Mouse (Mus musculus) left cerebral cortex, adult 11 months (tissue): Measurements from ENCODE around the gene Phyhipl.
A peak's percentile ranks its signal among the peaks of the same experiment; 100 is the strongest.

Source experiments
- DNase-seq: peaks from one replicate; pipeline ENCODE4 v3.0.0; 2022; ENCODE audit warnings: low spot score

Phyhipl gene

DNA sequence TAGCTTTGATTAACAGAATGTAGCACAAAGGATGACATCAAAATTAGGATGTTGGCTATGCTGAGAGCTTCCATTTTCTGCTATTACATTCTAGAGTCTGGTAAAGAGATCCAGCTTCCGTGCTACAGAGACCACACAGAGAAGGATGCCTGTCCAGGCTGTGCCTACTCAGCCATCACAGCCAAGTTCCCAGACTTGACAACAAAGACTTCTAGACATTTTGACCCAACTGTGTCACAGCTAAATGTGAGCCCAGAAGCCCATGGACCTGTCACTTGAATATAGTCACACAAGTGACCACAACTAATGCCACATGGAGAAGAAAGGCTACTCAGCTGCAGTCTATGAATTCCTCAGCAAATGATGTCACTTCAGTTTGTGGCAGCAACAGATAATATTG is 24.6 kb downstream of the Phyhipl start:
- DNase-seq = no peak

DNA sequence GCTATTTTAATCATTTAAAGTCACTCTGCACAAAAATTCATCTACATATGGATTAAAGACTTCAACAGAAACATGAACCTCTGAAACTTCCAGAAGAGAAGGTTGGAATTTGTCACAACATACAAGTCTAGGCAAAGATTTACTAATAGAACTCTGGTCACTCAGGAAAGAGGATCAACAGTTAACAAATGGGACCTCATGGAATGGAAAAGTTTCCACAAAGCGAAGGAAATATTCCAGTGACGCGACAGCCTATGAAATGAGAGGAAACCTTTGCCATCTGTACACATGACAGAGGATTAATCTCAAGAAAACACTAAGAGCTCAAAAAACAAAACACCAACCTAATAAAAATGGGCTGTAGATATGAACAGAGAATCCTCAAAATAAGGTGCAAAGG is 32.3 kb downstream of the Phyhipl start:
- no peak for DNase-seq

DNA sequence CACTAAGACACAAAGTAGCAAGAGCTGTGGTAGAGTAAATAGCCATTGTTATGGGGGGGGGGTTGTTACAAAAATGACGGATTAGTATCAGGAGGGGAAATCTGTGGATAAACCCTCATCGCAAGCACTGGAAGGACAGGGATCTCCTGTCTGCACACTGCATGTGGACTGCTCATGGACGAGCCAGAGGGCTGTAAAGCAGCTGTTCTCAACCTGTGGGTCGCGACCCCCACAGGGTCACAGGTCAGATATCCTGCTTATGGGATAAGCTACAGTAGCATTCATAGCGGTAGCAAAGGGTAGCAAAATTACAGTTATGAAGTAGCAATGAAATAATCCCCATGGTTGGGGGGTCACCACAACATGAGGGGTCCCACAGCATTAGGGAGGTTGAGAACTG is 39.4 kb downstream of the Phyhipl start:
- no peak for DNase-seq

DNA sequence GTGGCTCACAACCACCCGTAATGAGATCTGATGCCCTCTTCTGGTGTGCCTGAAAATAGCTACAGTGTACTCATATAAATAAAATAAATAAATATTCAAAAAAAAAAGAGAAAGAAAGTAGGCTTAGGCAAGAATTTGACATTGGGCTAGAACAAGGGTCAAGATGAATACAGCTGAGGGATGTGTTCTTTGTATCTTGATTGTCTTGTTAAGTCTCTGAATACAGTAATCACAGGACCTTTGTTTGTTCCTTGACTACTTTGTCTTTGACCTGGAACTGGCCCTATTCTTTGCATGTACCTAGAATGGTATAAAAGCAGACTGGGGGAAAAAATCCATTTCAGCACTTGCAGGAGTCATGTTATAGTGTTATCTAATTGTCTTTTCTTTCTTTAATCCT is 44.1 kb downstream of the Phyhipl start:
- DNase-seq = no peak

DNA sequence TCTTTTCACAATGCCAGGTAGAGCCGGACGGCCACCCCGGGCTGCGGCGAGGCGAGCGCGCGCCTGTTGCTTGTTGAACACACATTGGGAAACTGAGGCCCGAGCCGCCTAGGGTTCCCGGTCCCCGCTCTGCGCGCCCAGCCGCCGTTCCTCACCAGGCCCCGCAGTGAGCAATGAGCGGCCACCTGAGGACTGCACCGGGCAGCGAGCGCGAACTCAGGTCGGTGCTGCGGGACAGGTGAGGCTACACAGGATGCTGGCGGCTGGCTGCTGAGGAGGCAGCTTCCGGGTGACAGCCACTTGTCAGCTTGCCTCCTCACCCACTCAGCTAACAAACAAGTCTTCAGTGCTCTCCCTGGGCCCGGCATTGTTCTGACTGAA is 55.9 kb downstream of the Phyhipl start:
- DNase-seq = peak; percentile 15

DNA sequence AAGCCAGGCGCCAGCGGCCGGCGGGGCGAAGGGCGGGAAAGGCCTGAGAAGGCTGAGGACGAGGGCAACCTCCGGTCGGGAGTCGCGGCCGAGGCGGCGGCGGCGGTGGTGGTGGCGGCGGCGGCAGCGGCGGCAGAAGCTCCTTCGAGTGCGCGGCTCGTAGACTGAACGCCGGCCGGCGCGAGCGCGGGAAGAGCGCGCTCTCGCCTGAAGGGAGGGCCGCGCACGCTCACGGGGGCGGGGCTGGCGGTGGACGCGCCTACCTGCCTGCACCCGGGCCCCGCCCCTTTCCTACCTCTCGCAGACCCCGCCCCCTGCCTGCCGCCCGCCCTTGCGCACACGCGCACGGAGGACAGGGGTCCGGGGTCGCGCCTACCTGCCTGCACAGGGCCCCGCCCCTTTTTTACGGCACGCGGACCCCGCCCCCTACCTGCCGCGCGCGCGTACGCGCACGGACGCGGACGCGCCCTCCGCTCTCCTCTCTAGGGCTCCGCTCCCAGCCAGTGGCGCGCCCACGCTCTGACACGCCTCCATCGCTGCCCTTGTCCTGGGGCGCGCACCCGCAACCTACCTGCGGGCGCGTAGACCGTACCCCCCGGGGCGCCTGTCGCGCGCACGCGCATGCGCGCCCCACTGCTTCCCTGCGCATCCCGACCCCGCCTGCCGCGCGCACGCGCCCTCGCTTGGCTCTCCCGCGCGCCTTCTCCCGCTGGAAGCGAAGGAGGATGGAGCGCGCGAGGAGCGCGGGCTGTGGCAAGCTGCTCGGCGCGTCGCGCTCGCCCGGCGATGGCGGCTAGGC is 56.4 kb downstream of the Phyhipl start:
- peak; percentile 90 for DNase-seq

DNA sequence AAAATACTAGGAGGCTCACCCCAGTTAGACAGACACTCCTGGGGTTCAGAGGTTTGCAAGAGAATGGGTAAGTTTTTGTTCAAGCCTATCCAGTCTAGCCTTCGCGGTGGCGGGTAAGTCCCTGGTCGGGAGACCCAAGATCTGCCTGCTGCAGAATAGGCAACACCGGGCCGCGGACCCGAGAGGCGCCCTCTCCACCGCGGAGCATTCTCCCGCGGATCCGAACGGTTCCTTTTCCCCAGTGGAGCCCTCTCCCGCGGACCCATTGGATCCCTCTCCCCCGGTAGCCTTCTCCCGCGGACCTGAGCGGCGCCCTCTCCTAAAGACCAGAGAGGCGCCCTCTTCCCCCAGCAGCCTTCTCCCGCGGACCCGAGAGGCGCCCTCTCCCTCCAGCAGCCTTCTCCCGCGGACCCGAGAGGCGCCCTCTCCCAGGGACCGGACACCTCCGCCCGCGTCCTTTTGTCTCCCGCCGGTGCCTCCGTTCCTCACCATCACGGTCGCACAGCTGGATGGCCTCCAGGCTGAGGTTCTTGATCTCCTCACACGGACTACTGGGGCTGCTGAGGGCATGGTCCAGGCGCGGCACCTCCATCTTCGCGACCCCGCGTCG is 57.1 kb downstream of the Phyhipl start:
- DNase-seq = peak; percentile 37

DNA sequence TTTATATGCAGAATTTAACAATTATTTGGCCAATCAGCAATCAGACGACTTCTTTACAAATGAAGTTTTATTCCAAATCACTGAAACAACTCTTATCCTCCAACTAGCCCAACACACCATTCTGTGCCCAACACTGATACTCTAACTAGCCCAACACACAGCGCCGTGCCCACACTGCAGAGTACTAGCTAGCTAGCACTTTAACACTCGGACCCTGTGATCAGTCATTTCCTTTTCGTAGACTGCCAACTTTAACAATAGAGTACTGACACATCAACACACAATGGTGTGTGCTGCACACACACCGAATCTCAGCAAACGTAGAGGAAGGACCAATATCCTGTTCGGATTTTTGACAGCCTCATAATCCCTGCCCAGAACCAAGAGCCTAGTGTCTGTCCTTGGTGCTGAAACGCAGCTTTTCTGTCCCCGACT is 57.7 kb downstream of the Phyhipl start:
- no peak for DNase-seq

DNA sequence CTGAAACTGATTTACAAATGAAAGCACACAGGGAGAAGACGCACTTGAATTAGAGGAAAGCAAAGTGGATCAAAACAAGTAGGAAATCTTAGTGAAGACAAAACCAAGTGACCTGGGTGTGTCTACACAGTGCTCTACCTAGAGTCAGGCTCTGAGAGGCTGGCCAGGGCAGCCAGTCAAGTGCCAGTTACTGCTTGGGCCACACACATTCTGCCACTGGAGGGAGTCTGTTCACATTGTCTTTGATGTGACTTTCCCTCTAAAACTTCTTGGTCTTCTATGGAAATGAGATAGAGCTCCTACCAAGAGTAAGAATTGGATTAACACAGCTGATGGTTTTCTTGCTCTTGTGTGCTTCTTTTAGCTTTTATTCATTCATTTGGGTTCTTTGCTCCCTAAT is 61.8 kb downstream of the Phyhipl start:
- peak; percentile 38 for DNase-seq

DNA sequence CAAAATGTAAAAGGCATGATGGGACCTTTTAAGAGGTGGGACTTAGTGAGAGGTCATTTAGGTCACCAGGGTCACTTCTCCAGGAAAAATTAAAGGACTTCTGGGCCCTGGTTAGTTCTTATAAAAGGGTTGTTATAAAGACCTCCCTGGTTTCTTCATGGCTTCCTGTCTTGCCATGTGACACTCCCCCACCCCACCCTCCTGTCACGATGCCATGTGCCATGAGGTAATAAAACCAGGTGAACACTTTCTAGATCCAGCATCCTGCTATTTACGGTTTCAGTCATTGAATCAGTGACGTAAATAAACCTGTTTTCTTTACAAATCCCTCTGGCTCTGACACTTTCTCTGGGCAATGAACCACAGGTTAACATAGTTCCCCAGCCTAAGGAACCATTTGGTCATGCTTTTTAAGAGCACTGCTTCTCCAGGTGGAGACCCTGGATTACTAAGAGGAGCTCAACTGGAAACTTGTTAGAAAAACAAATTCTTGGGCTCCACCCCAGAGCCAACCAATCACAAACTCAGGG is 68.8 kb downstream of the Phyhipl start:
- no peak for DNase-seq

DNA sequence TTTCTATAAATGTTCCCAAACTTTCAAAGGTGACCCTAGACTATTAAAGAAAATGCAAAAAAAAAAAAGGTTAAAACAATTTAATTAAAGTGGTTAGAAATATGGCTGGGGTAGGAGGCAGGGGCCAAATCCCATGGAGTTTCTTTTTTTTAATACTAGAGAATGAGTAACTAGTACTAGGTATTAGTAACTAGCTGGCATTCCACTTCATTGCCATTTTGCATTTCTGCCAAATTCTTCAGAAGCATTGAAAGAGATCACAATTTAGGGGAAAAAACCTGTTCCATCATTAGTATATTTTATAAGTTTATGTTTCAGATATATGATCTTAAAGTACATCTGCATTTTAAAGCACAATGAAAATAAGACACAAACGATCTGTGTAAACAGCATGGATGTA is 71.6 kb downstream of the Phyhipl start:
- DNase-seq = no peak

DNA sequence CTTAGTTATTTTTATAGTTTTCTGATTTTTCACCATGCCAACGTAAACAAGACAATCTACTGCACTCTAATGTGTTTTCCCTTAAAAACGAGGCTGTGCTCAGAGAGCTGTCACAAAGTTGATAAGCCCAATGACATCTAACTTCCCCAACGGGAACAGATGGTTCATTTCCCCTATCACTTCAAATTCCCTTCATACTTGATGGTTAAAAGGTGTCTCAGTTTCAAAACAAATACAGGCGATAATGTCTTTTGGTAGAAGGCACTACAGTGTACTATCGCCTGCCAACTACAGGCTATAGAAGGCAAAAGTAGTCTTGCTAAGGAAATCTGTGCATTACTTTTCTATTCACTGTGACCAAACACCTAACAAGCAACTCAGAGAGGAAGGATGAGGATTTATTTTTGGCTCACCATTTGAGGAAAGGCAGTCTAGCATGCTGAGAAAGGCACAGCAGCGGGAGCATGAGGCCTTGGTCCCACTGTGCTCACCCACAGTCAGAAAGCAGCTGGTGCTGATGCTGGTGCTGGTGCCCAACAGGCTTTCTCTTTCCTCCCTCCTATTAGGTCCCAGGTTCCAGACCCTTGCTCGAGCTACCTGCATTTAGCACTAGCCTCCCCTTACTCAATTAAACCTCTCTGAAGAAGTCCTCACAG is 74.1 kb downstream of the Phyhipl start:
- no peak for DNase-seq

DNA sequence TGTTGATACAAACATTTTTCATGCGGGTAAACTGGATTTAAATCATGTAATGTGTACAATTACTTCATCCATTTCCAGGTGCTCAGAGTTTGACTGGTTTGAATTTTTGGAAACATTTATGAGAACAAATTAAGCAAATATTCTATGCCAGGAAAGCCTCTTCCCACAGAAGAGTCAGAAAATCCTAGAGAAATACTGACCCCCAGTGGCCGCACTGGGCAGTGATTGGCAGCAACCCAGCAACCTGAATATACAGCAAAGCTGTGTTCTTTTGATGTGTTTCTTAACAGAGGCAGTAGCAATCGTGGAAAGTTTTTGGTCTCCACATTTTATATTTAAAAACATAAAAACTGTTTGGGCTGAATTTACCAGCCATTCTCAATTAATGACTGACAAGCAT is 92.1 kb downstream of the Phyhipl start:
- DNase-seq = peak; percentile 53

DNA sequence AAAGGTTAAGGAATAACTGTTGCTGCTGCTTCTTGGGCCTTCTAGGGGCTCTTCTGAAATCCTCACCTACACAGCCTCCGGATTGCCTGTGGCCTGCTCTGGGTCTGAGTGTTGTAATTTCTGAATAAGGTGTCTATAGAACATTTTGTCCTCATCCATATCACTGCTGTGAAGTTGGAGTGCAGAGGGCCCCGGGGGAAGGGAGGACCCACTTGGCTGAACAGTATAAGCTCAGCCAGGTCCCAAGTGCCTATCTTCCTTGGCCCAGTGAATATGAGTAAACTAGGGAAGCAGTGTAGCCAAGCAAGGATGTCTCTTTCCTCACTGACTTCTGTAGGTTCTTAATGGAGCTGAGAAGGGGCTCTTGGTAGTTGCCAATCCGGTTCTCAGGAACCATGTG is 103.2 kb downstream of the Phyhipl start:
- no peak for DNase-seq

DNA sequence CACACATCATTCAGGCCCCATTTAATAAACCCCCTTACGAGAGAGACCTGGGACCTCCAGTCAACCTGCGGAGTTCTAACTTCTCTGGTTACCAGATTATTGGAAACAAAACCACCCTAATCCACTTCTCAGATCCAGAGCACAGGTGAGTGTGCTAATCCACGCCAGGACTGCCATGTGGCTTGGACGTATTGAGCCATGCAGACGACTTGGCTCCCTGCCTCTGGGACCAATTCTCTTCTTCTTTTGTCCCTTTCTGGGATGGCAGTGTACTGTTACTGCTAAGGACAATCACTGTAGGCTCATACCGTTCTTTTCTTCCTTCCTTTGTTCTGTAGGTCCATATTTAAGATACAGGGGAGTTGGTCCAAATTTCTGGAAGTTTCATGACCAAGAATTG is 112.9 kb downstream of the Phyhipl start:
- DNase-seq = no peak

DNA sequence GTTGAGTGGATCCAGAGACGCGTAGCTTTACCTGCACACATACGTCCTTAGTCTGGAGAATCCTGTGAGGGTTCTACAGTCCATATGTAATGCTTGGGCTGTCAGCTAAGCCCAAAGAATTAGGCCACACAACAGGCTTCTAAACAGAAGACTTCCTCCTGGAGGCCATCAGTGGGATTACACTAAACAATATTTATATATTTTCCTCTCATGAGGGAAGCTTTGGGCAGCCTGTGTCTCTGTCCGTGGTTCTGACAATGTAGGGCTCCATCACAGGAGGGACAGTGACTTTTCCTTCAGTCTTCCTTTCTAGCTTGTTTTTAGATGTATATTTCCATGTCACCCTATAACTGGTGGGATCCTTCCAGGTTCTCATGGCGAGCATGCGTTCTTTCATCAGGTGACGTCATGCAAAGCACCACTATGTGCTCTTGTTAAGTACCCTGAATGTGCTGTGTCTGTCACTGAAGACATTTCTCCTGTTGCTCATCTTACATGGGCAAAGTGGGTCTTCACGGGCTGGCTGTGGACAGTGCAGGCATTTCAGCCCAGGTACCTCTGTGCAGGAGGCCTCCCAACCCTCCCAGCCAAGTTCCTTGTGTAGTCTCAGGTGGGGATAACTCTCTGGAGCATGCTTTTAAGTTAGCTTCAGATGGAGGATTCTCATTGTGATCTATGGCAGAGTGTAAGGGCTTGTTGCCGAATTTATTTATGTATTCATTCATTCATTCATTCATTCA is 115.1 kb downstream of the Phyhipl start:
- no peak for DNase-seq

DNA sequence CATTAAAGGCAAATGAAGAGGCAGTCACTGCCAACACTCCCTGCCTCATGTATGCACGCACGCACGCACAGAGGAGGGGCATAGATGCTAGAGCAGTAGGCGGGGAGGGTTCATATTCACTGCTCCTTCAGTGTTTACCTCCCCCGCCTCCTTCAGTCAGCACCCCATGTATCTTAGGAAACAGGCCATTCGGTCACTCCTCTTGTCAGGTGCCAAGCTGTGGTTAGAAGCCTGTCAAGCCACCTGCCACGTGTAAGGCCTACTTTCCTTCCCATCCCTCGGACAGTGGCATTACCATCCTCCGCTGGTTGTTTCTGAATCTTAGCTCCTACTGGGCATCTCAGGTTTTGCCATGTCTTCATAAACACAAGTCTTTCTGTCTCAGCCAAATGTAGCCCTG is 116.5 kb downstream of the Phyhipl start:
- DNase-seq = no peak

DNA sequence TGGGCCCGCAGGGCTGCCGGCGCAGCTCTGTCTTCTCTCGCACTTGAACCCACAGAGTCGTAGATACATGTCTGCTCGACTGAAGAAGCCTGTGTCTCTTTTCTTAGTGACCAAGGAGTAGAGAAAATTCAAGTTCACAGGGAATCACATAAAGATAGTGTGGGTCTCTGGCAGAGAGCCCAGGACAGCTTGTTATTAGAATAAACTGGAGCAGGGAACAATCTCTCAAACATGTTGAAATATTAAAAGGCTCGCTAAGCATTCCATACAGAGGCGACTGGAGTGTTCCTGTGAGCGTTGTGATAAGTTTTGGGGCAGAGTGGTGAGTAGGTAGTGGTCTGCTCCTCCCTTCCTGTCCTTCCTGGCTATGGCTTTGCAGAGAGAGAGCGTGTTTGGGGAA is 118.1 kb downstream of the Phyhipl start:
- no peak for DNase-seq

DNA sequence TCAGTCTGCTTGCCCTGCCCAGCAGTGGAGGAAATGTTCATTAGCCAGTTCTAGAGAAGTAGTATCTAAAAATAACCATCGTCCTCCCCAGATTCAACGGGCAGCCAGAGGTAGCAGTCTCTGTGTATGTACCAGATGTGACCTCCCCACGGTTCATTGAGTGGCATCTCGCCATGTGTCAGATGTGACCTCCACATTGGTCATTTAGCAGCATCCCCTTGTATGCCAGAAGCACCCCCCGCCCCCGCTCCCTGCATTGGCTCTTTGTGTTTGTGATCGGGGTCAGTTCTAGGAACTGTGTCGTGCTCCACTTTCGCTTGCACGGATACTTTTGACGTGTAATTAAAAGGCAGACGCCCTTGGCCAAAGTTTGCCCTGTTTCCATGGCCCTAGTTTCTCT is 120.4 kb downstream of the Phyhipl start:
- DNase-seq = no peak

DNA sequence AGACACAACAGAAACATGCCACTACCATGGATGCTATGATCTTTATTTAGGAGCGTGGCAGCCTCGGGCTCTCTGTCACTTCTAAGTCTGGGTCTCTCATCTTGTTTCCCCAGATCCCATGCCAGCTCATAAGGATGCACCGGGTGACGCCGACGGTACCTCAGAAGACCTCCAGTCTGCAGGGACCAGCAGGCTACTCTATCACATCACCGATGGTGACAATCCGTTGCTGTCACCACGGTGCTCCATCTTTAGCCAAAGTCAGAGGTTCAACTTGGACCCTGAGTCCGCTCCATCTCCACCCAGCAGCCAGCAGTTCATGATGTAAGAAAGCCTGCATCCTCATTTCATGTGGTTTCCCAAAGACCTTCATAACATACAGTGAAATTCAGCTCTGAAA is 121.2 kb downstream of the Phyhipl start:
- no peak for DNase-seq

DNA sequence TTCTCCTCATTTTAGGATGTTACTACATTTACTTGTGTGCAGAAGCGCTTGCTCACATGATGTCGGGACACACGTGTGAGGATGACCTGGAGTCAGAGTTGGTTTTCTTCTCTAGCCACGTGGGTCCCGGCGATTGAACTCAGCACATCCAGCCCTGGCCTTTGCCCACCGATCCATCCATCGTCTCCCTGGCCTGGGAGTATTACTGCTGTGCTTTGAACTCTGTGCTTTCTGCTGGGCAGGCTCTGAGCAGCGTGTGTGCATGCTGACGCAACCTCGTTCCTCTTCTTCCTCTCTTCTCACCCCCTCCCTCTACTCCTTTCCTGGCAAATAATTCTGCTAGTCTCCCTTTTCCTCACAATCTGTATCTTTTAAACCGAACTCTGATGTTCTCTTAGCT is 121.8 kb downstream of the Phyhipl start:
- no peak for DNase-seq

DNA sequence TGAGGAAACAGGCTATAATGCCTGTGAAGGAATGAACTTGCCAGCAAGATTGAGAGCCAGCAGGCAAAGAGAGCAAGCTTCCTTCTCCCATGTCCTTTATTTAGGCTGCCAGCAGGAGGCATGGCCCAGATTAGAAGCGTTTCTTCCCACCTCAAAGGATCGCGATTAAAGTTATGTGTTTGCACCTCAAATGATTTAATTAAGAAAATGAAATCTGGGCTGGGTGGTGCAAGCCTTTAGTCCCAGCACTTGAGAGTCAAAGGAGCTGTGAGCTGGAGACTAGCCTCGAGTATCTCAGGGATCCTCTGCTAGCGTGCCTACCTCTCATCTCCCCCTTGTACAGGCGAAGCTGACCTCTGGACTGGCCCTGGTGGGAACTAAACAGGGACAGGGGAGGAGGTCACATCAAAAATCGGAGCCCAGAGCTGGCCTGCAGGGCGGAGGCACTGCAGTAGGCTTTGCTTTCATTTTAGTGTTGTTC is 122.4 kb downstream of the Phyhipl start:
- DNase-seq = no peak
